Comparison of ENCODE assay signal across 13 mouse cellular contexts in genomic region chr17:74278966-74279869, GRCm38 (mm10). TPM values are rescaled to one million over a fixed set of nuclear protein-coding genes. Genes with fewer than 3 reads are reported as not detected.
DNase-seq lines count a peak whose midpoint lies in the region; ATAC-seq and TF ChIP-seq lines count a peak whose summit lies in the region.
"Had no signal": no experiment of that assay in that cellular context is flagged by ENCODE, and none has a peak within 500 bp of the region (broad histone marks: within the 10 kb centered on the region; RNA-seq: fewer than 3 reads in every experiment).

No protein-coding gene starts in this region.

- TF ChIP-seq CTCF in liver, embryonic 14.5 days (IDR thresholded peaks at IDR 0.05; ENCODE audit: low read depth), result 0 out of 2 replicates have a peak, but pooled peaks have one; percentile 13

- no peak for ATAC-seq in heart, embryonic 11.5 days (replicated peaks; ENCODE audit: insufficient number of reproducible peaks, low FRiP score, low TSS enrichment)
- peak; percentile 57; the same call in 1 of the 2 replicates for ATAC-seq in midbrain, embryonic 16.5 days
- ATAC-seq in midbrain, embryonic 11.5 days (ENCODE audit: low FRiP score), result no peak
- peak; percentile 59 for ATAC-seq in liver, embryonic 14.5 days (ENCODE audit: insufficient read depth)

- no peak overlapping the region for H3K4me2 ChIP-seq in heart, embryonic 11.5 days
- H3K4me2 ChIP-seq in midbrain, embryonic 16.5 days (ENCODE audit: low read length), result no peak overlapping the region
- H3K4me2 ChIP-seq in midbrain, embryonic 11.5 days, result no peak overlapping the region
- H3K4me2 ChIP-seq in liver, embryonic 14.5 days (ENCODE audit: low read depth), result peak overlapping the region; percentile 14; the same call in 1 of the 2 replicates

- TF ChIP-seq EP300 in liver, embryonic 14.5 days (IDR thresholded peaks at IDR 0.05; ENCODE audit: low read depth), result no peak

- no peaks in the 10 kb centered on the region for H3K27me3 ChIP-seq in heart, embryonic 11.5 days (ENCODE audit: control insufficient read depth, insufficient read depth, low read length)
- no peaks in the 10 kb centered on the region for H3K27me3 ChIP-seq in midbrain, embryonic 16.5 days (ENCODE audit: control insufficient read depth, insufficient read depth, low read depth, low read length)
- H3K27me3 ChIP-seq in midbrain, embryonic 11.5 days (ENCODE audit: control insufficient read depth, insufficient read depth, low read length), result no peaks in the 10 kb centered on the region
- H3K27me3 ChIP-seq in liver, embryonic 14.5 days (ENCODE audit: control insufficient read depth, insufficient read depth, low read length), result no peaks in the 10 kb centered on the region

- intact Hi-C loops in heart, postnatal 25 days (cut with DNase I), result no loop called here

- H3K27ac ChIP-seq in heart, embryonic 11.5 days (ENCODE audit: low read depth, low read length), result 0 out of 2 replicates have a peak overlapping the region, but pooled peaks have one; percentile 15
- H3K27ac ChIP-seq in midbrain, embryonic 16.5 days (ENCODE audit: low read length), result no peak overlapping the region
- no peak overlapping the region for H3K27ac ChIP-seq in midbrain, embryonic 11.5 days (ENCODE audit: low read depth, low read length)
- peak overlapping the region; percentile 39; the same call in 1 of the 2 replicates for H3K27ac ChIP-seq in liver, embryonic 14.5 days

- no peak overlapping the region for H3K9ac ChIP-seq in heart, embryonic 11.5 days (ENCODE audit: low read depth, low read length)
- H3K9ac ChIP-seq in midbrain, embryonic 16.5 days (ENCODE audit: low read depth, low read length), result no peak overlapping the region
- no peak overlapping the region for H3K9ac ChIP-seq in midbrain, embryonic 11.5 days (ENCODE audit: low read length)
- H3K9ac ChIP-seq in liver, embryonic 14.5 days (replicated peaks), result no peak overlapping the region

- no peaks in the 10 kb centered on the region for H3K9me3 ChIP-seq in heart, embryonic 11.5 days (replicated peaks; ENCODE audit: control insufficient read depth, low read length)
- H3K9me3 ChIP-seq in midbrain, embryonic 16.5 days (replicated peaks; ENCODE audit: control insufficient read depth, low read length, poor library complexity, severe bottlenecking), result no peaks in the 10 kb centered on the region
- no peaks in the 10 kb centered on the region for H3K9me3 ChIP-seq in midbrain, embryonic 11.5 days (ENCODE audit: control insufficient read depth, low read length)
- no peaks in the 10 kb centered on the region for H3K9me3 ChIP-seq in liver, embryonic 14.5 days (ENCODE audit: control insufficient read depth, low read length)

- DNase-seq in heart, postnatal 25 days (ENCODE audit: low spot score), result no peak
- no peak for DNase-seq in midbrain, embryonic 11.5 days (ENCODE audit: low spot score, missing footprints)
- no peak for DNase-seq in liver, embryonic 14.5 days (ENCODE audit: low read depth in 3 of 3, low spot score in 3 of 3)
- DNase-seq in right cerebral cortex, postnatal 36 days (ENCODE audit: low spot score in 2 of 2), result no peak
- DNase-seq in cerebellum, postnatal 4 days (ENCODE audit: low spot score in 2 of 2), result no peak
- no peak for DNase-seq in adrenal gland, postnatal 10 days
- DNase-seq: cerebellum, adult 11-12 months; embryo, embryonic 11 days; lung, postnatal 36 days; spleen, adult 18-20 months; thymus, adult 2 months had no signal

- H3K36me3 ChIP-seq in heart, embryonic 11.5 days (ENCODE audit: control insufficient read depth, insufficient read depth, low read length), result no peaks in the 10 kb centered on the region
- H3K36me3 ChIP-seq in midbrain, embryonic 16.5 days (ENCODE audit: control insufficient read depth, insufficient read depth, low read length), result no peaks in the 10 kb centered on the region
- no peaks in the 10 kb centered on the region; the same call in 1 of the 2 replicates for H3K36me3 ChIP-seq in midbrain, embryonic 11.5 days (ENCODE audit: control insufficient read depth, insufficient read depth, low read length)
- H3K36me3 ChIP-seq in liver, embryonic 14.5 days (replicated peaks; ENCODE audit: control insufficient read depth, insufficient read depth, low read depth), result peaks cover 2% of the 10 kb centered on the region

- peaks cover 7% of the 10 kb centered on the region; the same call in 1 of the 2 replicates for H3K4me1 ChIP-seq in heart, embryonic 11.5 days (ENCODE audit: control insufficient read depth, insufficient read depth, low read length)
- no peaks in the 10 kb centered on the region for H3K4me1 ChIP-seq in midbrain, embryonic 16.5 days (ENCODE audit: control insufficient read depth, insufficient read depth, low read length)
- H3K4me1 ChIP-seq in midbrain, embryonic 11.5 days (ENCODE audit: control insufficient read depth, insufficient read depth, low read length), result no peaks in the 10 kb centered on the region
- H3K4me1 ChIP-seq in liver, embryonic 14.5 days (replicated peaks; ENCODE audit: control insufficient read depth in 2 of 2, insufficient read depth in 2 of 2, low read length in 1 of 2), result peaks cover 21 to 25% of the 10 kb centered on the region in 2 experiments

- 92% methylated on average over 8 of the region's 8 CpGs for WGBS in heart, embryonic 11.5 days (ENCODE audit: insufficient replicate concordance)
- WGBS in midbrain, embryonic 16.5 days, result 95% methylated on average over 8 of the region's 8 CpGs
- WGBS in midbrain, embryonic 11.5 days, result 93% methylated on average over 8 of the region's 8 CpGs
- whole genome bisulfite sequencing in liver, embryonic 14.5 days (ENCODE audit: insufficient replicate concordance), result 83% methylated on average over 8 of the region's 8 CpGs

- no peak overlapping the region for H3K4me3 ChIP-seq in heart, embryonic 11.5 days (ENCODE audit: low read depth, low read length)
- no peak overlapping the region for H3K4me3 ChIP-seq in midbrain, embryonic 16.5 days (ENCODE audit: low read depth, low read length)
- H3K4me3 ChIP-seq in midbrain, embryonic 11.5 days (ENCODE audit: low read depth, low read length), result no peak overlapping the region
- no peak overlapping the region for H3K4me3 ChIP-seq in liver, embryonic 14.5 days (ENCODE audit: insufficient read depth in 1 of 2, low read depth in 2 of 2, low read length in 2 of 2)

RNA-seq across cellular contexts. Expression of gene Memo1, which starts 16.1 kb away (rescaled TPM):
- 79.6 and 85.3 TPM in 2 replicates for polyA plus RNA-seq in heart, embryonic 11.5 days (2014; fragmentation: Nextera tagmentation; extraction: Ambion mirVana)
- 10 to 100 TPM; 66.8 to 74.1 TPM for total RNA-seq in heart, postnatal 25 days (2021)
- 50.6 and 51.6 TPM in 2 replicates for polyA plus RNA-seq in midbrain, embryonic 16.5 days (2015; fragmentation: Nextera tagmentation; extraction: Ambion mirVana)
- polyA plus RNA-seq in midbrain, embryonic 11.5 days (2014; fragmentation: Nextera tagmentation; extraction: Ambion mirVana), result 85.9 and 90.2 TPM in 2 replicates
- polyA plus RNA-seq in liver, embryonic 14.5 days (2012; rRNA removed), result 24.4 and 38.8 TPM in 2 replicates
- 111 and 116 TPM in 2 replicates for polyA plus RNA-seq in liver, embryonic 14.5 days (2014; fragmentation: Nextera tagmentation; extraction: Ambion mirVana)
- total RNA-seq in adrenal gland, postnatal 10 days (2021), result 10 to 100 TPM; 83.9 to 84.3 TPM

RNA-seq across cellular contexts. Expression of gene Dpy30, which starts 44.5 kb away (rescaled TPM):
- 200 and 209 TPM in 2 replicates for polyA plus RNA-seq in heart, embryonic 11.5 days (2014; fragmentation: Nextera tagmentation; extraction: Ambion mirVana)
- total RNA-seq in heart, postnatal 25 days (2021), result 10 to 100 TPM; 49.0 to 49.1 TPM
- polyA plus RNA-seq in midbrain, embryonic 16.5 days (2015; fragmentation: Nextera tagmentation; extraction: Ambion mirVana), result 204 and 220 TPM in 2 replicates
- polyA plus RNA-seq in midbrain, embryonic 11.5 days (2014; fragmentation: Nextera tagmentation; extraction: Ambion mirVana), result 276 and 277 TPM in 2 replicates
- polyA plus RNA-seq in liver, embryonic 14.5 days (2012; rRNA removed), result 71.4 and 104 TPM in 2 replicates
- polyA plus RNA-seq in liver, embryonic 14.5 days (2014; fragmentation: Nextera tagmentation; extraction: Ambion mirVana), result 145 and 149 TPM in 2 replicates
- total RNA-seq in adrenal gland, postnatal 10 days (2021), result 100 to 1,000 TPM in 1 of 2 experiments, 10 to 100 TPM in 1; 88.2 to 100 TPM

RNA-seq across cellular contexts. Expression of gene Spast, which starts 59.6 kb away (rescaled TPM):
- polyA plus RNA-seq in heart, embryonic 11.5 days (2014; fragmentation: Nextera tagmentation; extraction: Ambion mirVana), result 16.2 and 17.5 TPM in 2 replicates
- total RNA-seq in heart, postnatal 25 days (2021), result 10 to 100 TPM; 28.6 to 31.0 TPM
- 22.0 and 26.7 TPM in 2 replicates for polyA plus RNA-seq in midbrain, embryonic 16.5 days (2015; fragmentation: Nextera tagmentation; extraction: Ambion mirVana)
- 46.8 and 48.8 TPM in 2 replicates for polyA plus RNA-seq in midbrain, embryonic 11.5 days (2014; fragmentation: Nextera tagmentation; extraction: Ambion mirVana)
- 2.5 and 4.1 TPM in 2 replicates for polyA plus RNA-seq in liver, embryonic 14.5 days (2012; rRNA removed)
- 5.4 and 6.8 TPM in 2 replicates for polyA plus RNA-seq in liver, embryonic 14.5 days (2014; fragmentation: Nextera tagmentation; extraction: Ambion mirVana)
- 10 to 100 TPM; 34.1 to 36.6 TPM for total RNA-seq in adrenal gland, postnatal 10 days (2021)

Comparison
In these comparisons a context has a peak if more than half of its experiments do, and no peak if none do; other contexts are left out.
1. ATAC-seq: peak in midbrain, embryonic 16.5 days (single experiment) and liver, embryonic 14.5 days (single experiment); none in heart, embryonic 11.5 days (single experiment) and midbrain, embryonic 11.5 days (single experiment).
2. H3K27ac ChIP-seq: peak in heart, embryonic 11.5 days (single experiment) and liver, embryonic 14.5 days (single experiment); none in midbrain, embryonic 16.5 days (single experiment) and midbrain, embryonic 11.5 days (single experiment).